Mouse (Mus musculus) thymus, adult 2 months (tissue): ENCODE measurements around the gene Fam98c. TPM values are rescaled to one million over a fixed set of nuclear protein-coding genes. Genes with fewer than 3 reads are reported as not detected.
A peak's percentile ranks its signal among the peaks of the same experiment; 100 is the strongest.

Experiments
- DNase-seq: peaks from one replicate; pipeline ENCODE4 v3.0.0; 2021
- H3K27ac ChIP-seq: fragments of 200-500 bp; 2 replicates; pipeline ENCODE4 v1.5.1; 2012; ENCODE audit warnings: low read length, control low read depth; ENCODE audit not compliant: control insufficient read depth, insufficient read depth
- H3K27me3 ChIP-seq: fragments of 200-500 bp; 2 replicates; pipeline ENCODE4 v1.6.1; 2012; ENCODE audit warnings: mild to moderate bottlenecking, low read length, moderate library complexity, mixed read lengths; ENCODE audit not compliant: control insufficient read depth, insufficient read depth
- H3K36me3 ChIP-seq: fragments of 200-500 bp; 2 replicates; pipeline ENCODE4 v1.6.1; 2012; ENCODE audit warnings: mild to moderate bottlenecking, low read length, moderate library complexity; ENCODE audit not compliant: control insufficient read depth, insufficient read depth
- H3K4me1 ChIP-seq: fragments of 200-500 bp; replicated peaks from 2 replicates; pipeline ENCODE4 v1.6.1; 2012; ENCODE audit warnings: low read length; ENCODE audit not compliant: control insufficient read depth, insufficient read depth
- H3K4me3 ChIP-seq: fragments of 200-500 bp; 2 replicates; pipeline ENCODE4 v1.5.1; 2012; ENCODE audit warnings: mild to moderate bottlenecking, low read length, control low read depth, moderate library complexity; ENCODE audit not compliant: control insufficient read depth, insufficient read depth
- CTCF ChIP-seq: fragments of 200-500 bp; IDR thresholded peaks from 2 replicates; pipeline ENCODE4 v1.5.1; 2012; ENCODE audit warnings: mild to moderate bottlenecking, control low read depth, low read length, moderate library complexity, borderline replicate concordance; ENCODE audit not compliant: control insufficient read depth, poor library complexity, insufficient read depth; ENCODE audit errors: extremely low read depth
- POLR2A ChIP-seq: fragments of 200-500 bp; IDR thresholded peaks from 2 replicates; pipeline ENCODE4 v1.6.1; 2012; ENCODE audit warnings: mild to moderate bottlenecking, low read length, control low read depth, moderate library complexity; ENCODE audit not compliant: control insufficient read depth, poor library complexity, insufficient read depth; ENCODE audit errors: extremely low read depth
- WGBS: fragments of 180-500 bp; shearing (Covaris S2); methylation state at CpG from one replicate; pipeline ENCODE4 v1.1.7; 2018; 5-methylcytosine and 5-hydroxymethylcytosine counted together
- polyA plus RNA-seq: library from polyadenylated mRNA; depleted of rRNA; stranded (reverse); fragments of >200 nt; gene quantifications from 2 replicates; pipeline ENCODE4 v1.2.3, GENCODE M21; 2012; rRNA removed

The Fam98c gene
- polyA plus RNA-seq, 1 experiment: 92.3 TPM

DNA sequence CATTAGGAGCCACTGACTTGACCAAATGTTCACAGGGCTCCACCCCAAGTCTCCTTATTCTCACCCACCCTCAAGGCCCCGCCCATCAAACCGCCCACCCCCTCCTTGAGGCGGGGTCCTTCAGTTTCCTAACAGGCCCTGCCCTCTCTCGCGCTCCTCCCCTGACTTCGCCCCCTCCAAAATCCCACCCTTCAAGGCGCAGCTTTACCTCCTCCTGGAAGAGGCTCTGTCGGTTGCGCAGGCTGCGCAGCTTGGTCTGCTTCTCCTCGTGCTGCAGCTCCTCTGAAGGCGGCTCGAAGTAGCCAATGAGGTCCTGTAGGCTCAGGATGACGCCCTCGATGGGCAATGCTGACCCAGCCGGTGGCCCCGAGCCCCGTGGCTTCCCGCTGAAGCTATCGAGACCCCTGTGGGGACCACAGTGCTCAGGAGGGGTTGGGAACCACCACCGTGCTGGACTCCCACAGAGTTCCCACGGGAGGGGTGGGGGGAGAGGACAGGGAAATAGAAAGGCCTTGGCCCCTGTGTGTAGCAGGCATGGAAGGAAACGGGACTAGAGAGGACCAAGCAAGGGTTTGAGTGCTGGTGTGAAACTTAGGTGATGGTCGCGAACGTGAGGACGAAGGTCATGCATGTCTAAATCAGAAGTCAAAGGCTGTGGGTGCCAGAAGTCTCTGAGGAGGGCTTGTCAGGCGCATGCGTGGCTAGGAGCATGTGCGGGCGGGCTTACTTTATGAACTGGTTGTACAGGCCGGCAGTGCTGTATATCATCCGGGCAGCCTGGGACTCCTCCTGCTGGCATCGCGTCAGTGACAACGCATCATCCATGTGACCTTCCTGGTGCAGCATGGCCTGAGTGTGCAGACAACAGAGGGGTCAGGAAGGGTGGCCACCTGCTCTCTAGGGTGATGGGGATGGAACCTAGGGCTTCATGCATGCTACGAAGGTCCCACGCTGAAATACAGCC is 46.8 kb downstream of the Fam98c start:
- WGBS: 63% methylated on average over 38 of the region's 38 CpGs
- H3K27ac ChIP-seq: no peak overlapping the region
- no peaks in the 10 kb centered on the region for H3K27me3 ChIP-seq
- no peak overlapping the region for H3K4me3 ChIP-seq
- DNase-seq: peak; percentile 47
- H3K36me3 ChIP-seq: no peaks in the 10 kb centered on the region
- TF ChIP-seq POLR2A: no peak
- no peak for TF ChIP-seq CTCF
- no peaks in the 10 kb centered on the region for H3K4me1 ChIP-seq

Other genes with a start within 250 kb of the Fam98c start
- 243 and 268 TPM in 2 replicates for gene Actn4, start 193.9 kb downstream of the Fam98c start, polyA plus RNA-seq
- gene Eif3k, start 174.4 kb downstream of the Fam98c start, polyA plus RNA-seq: 362 and 396 TPM in 2 replicates
- gene Map4k1, start 174.2 kb downstream of the Fam98c start, polyA plus RNA-seq: 155 and 164 TPM in 2 replicates
- gene Ryr1, start 31.1 kb downstream of the Fam98c start, polyA plus RNA-seq: 0.19 and 0.24 TPM in 2 replicates
- gene Rasgrp4, start 21.4 kb downstream of the Fam98c start, polyA plus RNA-seq: 44.9 and 54.5 TPM in 2 replicates
- gene Ggn, start 14.0 kb upstream of the Fam98c start, polyA plus RNA-seq: 0.53 and 0.66 TPM in 2 replicates
- 2.2 and 2.7 TPM in 2 replicates for gene Spred3, start 14.2 kb upstream of the Fam98c start, polyA plus RNA-seq
- gene Psmd8, start 24.5 kb upstream of the Fam98c start, polyA plus RNA-seq: 254 and 284 TPM in 2 replicates
- gene Catsperg1, start 57.8 kb upstream of the Fam98c start, polyA plus RNA-seq: 1.7 and 2.5 TPM in 2 replicates
- gene Kcnk6, start 76.3 kb upstream of the Fam98c start, polyA plus RNA-seq: 34.7 and 37.5 TPM in 2 replicates
- gene Yif1b, start 82.1 kb upstream of the Fam98c start, polyA plus RNA-seq: 143 and 146 TPM in 2 replicates
- 3.6 and 3.7 TPM in 2 replicates for gene 2200002D01Rik, start 92.2 kb upstream of the Fam98c start, polyA plus RNA-seq
- gene Spint2, start 125.7 kb upstream of the Fam98c start, polyA plus RNA-seq: 426 and 460 TPM in 2 replicates
- 5.4 and 5.8 TPM in 2 replicates for gene Ppp1r14a, start 133.1 kb upstream of the Fam98c start, polyA plus RNA-seq
- 1.6 and 1.8 TPM in 2 replicates for gene Dpf1, start 147.7 kb upstream of the Fam98c start, polyA plus RNA-seq